Mouse (Mus musculus): Measurements from ENCODE around the gene Mcrip2.
A peak's percentile ranks its signal among the peaks of the same experiment; 100 is the strongest.

DNA sequence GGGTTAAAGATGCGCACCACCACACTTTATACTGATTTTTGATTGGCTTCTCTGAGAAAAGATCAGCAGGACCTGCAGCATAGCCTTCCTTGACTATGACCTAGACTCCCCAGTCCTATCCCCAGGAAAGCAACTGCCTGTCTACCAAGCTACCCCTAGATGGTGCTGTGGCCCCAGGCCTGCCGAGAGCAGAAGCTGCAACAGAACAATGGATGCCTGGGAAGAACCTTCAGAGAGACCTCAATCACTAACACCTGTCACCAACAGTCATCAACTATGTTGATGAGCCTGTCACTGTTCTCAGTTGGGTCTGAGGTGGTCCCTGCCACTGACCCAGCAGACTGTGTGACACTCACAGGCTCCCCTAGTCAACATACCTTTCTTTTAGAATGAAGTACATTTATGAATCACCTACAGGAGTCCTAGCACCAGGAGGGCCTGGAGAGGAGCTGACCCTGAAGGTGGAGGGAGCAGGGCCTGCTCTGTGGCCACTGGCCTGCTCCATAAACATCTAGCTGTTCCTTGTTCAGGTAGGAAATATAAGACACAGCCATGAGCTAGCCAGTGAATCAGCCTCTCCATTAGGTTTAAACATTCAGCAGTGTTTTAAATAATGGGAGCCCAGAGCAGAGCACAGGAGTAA, 25.5 kb upstream of the Mcrip2 start:
- TF ChIP-seq POLR2A (IDR thresholded peaks at IDR 0.05; ENCODE audit: low read depth, low read length): no peak
- TF ChIP-seq CTCF (IDR thresholded peaks at IDR 0.05; ENCODE audit: extremely low read depth, insufficient read depth, insufficient read length, insufficient replicate concordance): peak; percentile 96; the same call in 1 of the 2 replicates

All from spleen, adult 2 months (tissue).